Mouse (Mus musculus): ENCODE data around the gene Npas2.

- TF ChIP-seq EP300 (IDR thresholded peaks at IDR 0.05; ENCODE audit: low read depth) (no peak), CTCF (IDR thresholded peaks at IDR 0.05; ENCODE audit: low read depth) (no peak)
Observed at GRCm38 (mm10) chr1:39284786-39285185, 91.3 kb downstream of the Npas2 start.

Data from heart, postnatal 0 days (tissue).